ENCODE assay signal across 19 mouse cellular contexts in the genomic region with DNA sequence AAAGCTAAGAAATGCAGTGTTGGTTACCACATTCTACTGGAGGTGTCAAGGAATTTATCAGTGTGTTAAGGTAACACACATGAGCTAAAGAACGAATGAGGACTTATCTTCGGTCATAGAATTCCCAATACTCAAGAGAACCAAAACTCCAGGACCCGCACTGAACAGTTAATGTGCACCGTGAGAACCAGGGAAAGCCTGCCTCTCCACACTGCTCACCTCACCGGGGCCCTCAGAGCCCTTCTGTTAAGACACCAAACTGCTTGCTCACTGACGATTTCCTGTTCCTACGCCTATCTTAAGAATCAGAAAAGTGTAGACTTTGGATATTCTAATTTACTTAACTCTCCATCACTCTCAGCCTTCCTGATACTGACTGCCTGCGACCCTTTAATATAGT.
"Had no signal": no experiment of that assay in that cellular context is flagged by ENCODE, and none has a peak within 500 bp of the region (broad histone marks: within the 10 kb centered on the region; RNA-seq: fewer than 3 reads in every experiment).

No protein-coding gene starts in this region.

- H3K4me1 ChIP-seq: liver, embryonic 15.5 days; lung, embryonic 15.5 days; megakaryocyte, embryonic 14.5 days; midbrain, embryonic 13.5 days; midbrain, embryonic 15.5 days; stomach, embryonic 15.5 days had no signal

- H3K9ac ChIP-seq: liver, embryonic 15.5 days; liver, postnatal 0 days; lung, embryonic 15.5 days; midbrain, embryonic 13.5 days; midbrain, embryonic 15.5 days; neural tube, embryonic 13.5 days; stomach, embryonic 15.5 days had no signal

- DNase-seq: liver, postnatal 0 days; lung, adult 2 months; lung, postnatal 14 days; lung, postnatal 36 days; right cerebral cortex, postnatal 14 days; thymus, adult 2 months; thymus, postnatal 25 days; thymus, postnatal 4 days had no signal

- ATAC-seq: liver, postnatal 0 days; lung, postnatal 0 days; midbrain, embryonic 13.5 days; midbrain, embryonic 15.5 days had no signal

- H3K27me3 ChIP-seq: liver, embryonic 15.5 days; lung, embryonic 15.5 days; megakaryocyte, embryonic 14.5 days; midbrain, embryonic 13.5 days; midbrain, embryonic 15.5 days; neural tube, embryonic 13.5 days; stomach, embryonic 15.5 days had no signal

- H3K36me3 ChIP-seq: liver, embryonic 15.5 days; lung, embryonic 15.5 days; midbrain, embryonic 13.5 days; midbrain, embryonic 15.5 days; neural tube, embryonic 13.5 days; stomach, embryonic 15.5 days had no signal

- H3K4me3 ChIP-seq: liver, embryonic 15.5 days; lung, embryonic 15.5 days; megakaryocyte, embryonic 14.5 days; midbrain, embryonic 13.5 days; midbrain, embryonic 15.5 days; neural tube, embryonic 13.5 days; stomach, embryonic 15.5 days had no signal

- H3K9me3 ChIP-seq: liver, embryonic 15.5 days; lung, embryonic 15.5 days; megakaryocyte, embryonic 14.5 days; midbrain, embryonic 13.5 days; midbrain, embryonic 15.5 days; neural tube, embryonic 13.5 days; stomach, embryonic 15.5 days had no signal

- H3K27ac ChIP-seq: liver, embryonic 15.5 days; lung, embryonic 15.5 days; macrophage; midbrain, embryonic 13.5 days; midbrain, embryonic 15.5 days; neural tube, embryonic 13.5 days; stomach, embryonic 15.5 days; stomach, postnatal 0 days had no signal

- H3K4me2 ChIP-seq: liver, embryonic 15.5 days; lung, embryonic 15.5 days; midbrain, embryonic 11.5 days; midbrain, embryonic 13.5 days; midbrain, embryonic 15.5 days; neural tube, embryonic 13.5 days; stomach, embryonic 15.5 days had no signal
